Mouse (Mus musculus): ENCODE results near the gene 5031410I06Rik.
"Not testable (repeated sequence)": the region's sequence is repeated elsewhere in the genome, so short reads cannot be mapped to it uniquely, and the experiment has no call there.

5031410I06Rik gene

DNA sequence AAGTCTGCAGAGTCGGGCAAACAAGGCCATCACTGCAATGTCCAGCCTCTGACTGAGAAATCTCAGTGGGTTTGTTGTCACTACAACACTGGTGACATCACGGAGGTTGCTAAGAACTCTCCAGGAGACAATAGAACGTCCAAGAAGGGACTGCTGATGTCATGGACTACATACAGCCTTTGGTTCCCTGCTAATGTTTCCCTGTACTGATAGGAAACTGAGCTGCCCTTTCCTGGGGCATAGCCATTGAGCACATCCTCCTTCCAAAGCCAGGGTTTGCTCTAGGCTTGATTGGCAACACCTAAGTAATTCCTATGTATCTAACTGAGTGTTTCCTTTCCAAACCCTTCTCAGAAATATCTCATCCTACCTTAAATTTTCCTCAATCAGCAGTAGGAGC lies at the start of gene 5031410I06Rik:
TSS of gene 5031410I06Rik (minus strand) at position 101 of the 400 bp plus-strand sequence.
- DNase-seq: not testable (repeated sequence)

- no peak for DNase-seq
Observed at GRCm38 (mm10) chr5:26142891-26143290, 37.7 kb upstream of the 5031410I06Rik start.

DNA sequence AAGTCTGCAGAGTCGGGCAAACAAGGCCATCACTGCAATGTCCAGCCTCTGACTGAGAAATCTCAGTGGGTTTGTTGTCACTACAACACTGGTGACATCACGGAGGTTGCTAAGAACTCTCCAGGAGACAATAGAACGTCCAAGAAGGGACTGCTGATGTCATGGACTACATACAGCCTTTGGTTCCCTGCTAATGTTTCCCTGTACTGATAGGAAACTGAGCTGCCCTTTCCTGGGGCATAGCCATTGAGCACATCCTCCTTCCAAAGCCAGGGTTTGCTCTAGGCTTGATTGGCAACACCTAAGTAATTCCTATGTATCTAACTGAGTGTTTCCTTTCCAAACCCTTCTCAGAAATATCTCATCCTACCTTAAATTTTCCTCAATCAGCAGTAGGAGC lies 16.2 kb upstream of the 5031410I06Rik start, which contains the start of gene Gm10220:
TSS of gene Gm10220 (minus strand) at position 101 of the 400 bp plus-strand sequence.
- not testable (repeated sequence) for DNase-seq

DNA sequence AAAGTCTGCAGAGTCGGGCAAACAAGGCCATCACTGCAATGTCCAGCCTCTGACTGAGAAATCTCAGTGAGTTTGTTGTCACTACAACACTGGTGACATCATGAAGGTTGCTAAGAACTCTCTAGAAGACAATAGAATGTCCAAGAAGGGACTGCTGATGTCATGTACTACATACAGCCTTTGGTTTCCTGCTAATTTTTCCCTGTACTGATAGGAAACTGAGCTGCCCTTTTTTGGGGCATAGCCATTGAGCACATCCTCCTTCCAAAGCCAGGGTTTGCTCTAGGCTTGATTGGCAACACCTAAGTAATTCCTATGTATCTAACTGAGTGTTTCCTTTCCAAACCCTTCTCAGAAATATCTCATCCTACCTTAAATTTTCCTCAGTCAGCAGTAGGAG lies 16.0 kb downstream of the 5031410I06Rik start, which contains the start of gene Gm10471:
TSS of gene Gm10471 (minus strand) at position 101 of the 400 bp plus-strand sequence.
- DNase-seq: not testable (repeated sequence)

DNA sequence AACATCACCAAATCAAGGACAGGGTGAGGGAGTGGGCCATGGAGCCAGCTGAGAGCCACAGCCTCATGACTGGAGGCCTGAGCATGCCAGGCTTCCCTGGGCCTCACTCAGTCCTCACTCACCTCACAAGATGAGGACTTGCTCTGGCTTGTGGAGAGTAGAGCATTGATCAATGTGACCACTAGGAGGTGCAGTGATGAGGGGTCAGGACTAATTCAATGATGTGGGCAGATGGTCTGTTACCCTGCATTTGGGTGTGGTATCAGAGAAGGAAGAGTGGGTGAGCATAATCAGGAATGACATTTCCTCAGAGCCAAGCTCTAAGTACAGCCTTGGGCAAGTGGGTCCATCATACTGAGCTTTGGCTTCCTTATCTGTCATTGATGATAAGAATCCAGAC lies 26.1 kb downstream of the 5031410I06Rik start:
- not testable (repeated sequence) for DNase-seq

- DNase-seq: no peak
Observed at GRCm38 (mm10) chr5:26070716-26071115, 34.4 kb downstream of the 5031410I06Rik start.

GRCm38 (mm10) chr5:26058481-26058880 lies 46.7 kb downstream of the 5031410I06Rik start, which contains the start of gene Gm7347:
Gene Gm7347, minus strand, starts transcription at chr5:26058581.
- not testable (repeated sequence) for DNase-seq

All from lung, postnatal 36 days (tissue).